Mouse (Mus musculus): Measurements from ENCODE around the gene Nrg3. TPM values are rescaled to one million over a fixed set of nuclear protein-coding genes. Genes with fewer than 3 reads are reported as not detected.
"Not testable (repeated sequence)": the region's sequence is repeated elsewhere in the genome, so short reads cannot be mapped to it uniquely, and the experiment has no call there.

The Nrg3 gene
- total RNA-seq, 1 experiment from 2014 or later, result not detected

DNA sequence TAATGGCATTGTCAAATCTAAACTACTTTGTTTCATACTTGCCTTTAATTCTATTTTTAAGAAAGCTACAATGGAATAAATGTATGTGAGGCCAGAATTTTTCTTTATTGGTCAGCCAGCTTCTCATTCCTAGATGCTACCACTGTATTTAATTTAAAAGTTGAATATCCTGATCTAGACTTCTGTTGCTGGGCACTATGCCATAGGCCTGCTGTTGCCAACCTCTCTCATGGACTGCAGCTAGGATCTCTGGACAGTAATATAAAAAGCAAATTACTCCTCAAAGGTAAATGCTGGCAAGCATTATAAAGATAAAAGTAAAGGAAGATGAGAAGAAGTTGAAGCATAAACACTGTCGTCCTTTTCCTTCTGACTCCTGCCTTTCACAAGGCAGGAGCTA lies 217.5 kb downstream of the Nrg3 start:
- ATAC-seq (replicated peaks; ENCODE audit: low read depth, poor library complexity, severe bottlenecking), result no peak

DNA sequence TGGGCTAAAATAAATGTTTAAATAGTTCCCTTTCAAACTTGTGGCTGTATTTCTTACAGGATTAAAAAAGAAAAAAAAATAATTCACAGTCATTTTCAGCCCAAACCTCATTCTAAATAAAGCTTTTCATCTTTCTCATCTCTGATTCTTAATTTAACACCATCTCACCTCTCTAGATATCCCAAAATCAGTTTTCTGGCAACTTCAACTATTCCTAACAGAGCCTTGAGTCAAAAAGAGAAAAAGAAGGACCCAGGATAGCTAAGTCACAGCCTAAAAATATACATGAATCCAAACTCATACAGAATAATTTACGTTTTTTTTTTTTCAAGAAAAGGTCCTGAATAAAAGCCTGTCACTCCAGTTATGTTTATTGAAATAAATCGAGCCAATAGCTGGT lies 232.6 kb downstream of the Nrg3 start:
- no peak for ATAC-seq (replicated peaks; ENCODE audit: low read depth, poor library complexity, severe bottlenecking)

DNA sequence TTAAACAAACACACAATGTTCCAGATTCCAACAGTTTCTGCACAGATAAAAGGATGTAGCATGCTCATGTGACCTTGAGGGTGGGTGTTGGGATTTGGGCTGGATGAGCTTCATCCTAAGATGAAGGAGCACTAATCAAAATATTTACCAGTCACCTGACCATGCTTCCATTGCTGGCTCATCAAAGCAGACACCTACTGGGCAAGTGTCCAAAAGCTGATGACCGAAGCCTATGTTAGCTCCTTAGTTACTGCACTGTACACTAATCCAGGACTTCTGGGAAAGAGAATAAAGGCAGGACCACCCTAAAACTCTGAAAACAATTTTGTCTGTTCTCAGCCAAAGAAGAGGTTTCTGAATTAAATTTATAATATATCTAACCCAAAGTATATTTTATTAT lies 261.4 kb downstream of the Nrg3 start:
- ATAC-seq (replicated peaks; ENCODE audit: low read depth, poor library complexity, severe bottlenecking), result no peak

DNA sequence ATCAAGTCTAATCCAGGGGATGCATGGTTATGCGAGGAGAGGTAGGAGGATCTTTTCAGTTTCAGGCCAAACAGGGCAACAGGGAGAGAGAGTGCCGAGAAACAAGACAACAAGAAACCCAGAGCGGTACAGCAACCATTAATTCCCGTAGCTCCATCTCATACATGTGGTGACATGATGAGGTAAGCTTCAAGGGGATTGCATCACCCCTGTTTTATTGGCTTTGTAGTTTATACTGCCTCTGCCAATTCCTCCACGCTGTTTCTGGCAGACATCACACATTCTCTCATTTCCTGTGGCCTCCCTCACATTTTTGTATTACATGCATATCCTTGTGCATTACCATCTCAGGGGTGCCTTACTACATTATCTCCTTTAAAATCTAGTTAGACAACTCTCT lies 280.9 kb downstream of the Nrg3 start:
- no peak for ATAC-seq (replicated peaks; ENCODE audit: low read depth, poor library complexity, severe bottlenecking)

DNA sequence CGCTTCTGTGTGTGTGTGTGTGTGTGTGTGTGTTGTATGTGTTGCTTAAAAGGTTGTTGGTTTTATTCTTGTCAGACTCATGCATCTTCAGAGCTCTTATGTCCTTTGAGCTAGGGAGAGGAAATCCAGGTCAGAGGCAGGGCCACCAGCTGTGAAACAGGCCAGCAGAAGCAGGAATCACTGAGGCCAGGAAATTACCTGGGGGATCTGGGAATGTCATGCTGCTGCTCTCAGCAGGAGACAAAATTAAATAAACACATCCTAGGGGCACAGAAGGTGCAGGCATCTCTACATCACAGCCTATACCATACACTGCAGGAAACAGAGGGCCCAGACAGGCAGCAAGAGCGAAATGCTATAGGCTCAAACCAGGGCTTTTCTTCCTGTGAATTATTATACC lies 299.2 kb downstream of the Nrg3 start:
- no peak for ATAC-seq (replicated peaks; ENCODE audit: low read depth, poor library complexity, severe bottlenecking)

DNA sequence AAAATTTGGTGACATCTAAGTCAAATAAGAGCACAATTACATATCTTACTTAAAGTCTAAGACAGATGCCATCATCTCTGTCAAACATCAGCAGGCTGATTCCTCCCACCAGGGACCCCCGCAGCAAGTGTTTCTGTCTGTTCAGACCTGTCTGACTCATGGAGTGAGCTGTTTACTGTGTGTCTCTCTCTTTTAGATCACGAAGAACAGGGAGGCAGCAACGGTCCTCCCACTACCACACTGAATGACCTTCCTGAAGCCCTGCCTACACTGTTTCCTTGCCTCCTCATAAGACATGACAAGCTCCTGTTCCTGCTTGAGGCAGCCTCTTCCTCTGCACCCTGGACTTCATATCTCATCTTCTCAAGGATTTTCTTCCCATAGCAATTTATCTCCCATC lies 312.7 kb downstream of the Nrg3 start:
- ATAC-seq (replicated peaks; ENCODE audit: low read depth, poor library complexity, severe bottlenecking), result no peak

DNA sequence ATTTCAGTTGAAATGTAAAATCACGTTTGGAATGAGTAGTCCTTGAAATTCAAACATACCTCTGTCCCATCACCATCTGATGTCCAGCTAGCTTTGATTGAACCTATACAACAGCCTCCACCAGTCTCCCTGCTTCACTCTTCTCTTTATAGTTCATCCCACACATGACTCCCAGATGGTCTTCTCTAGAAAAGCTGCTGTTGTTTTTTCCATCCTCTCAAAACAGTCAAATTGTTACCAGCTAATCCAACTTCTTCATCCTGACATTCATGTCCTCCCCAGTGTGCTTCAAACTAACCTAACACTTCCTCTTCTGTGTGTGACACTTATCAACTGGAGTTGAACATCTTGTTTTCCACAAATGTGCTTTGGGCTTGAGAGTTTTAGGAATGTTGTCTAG lies 317.4 kb downstream of the Nrg3 start:
- ATAC-seq (replicated peaks; ENCODE audit: low read depth, poor library complexity, severe bottlenecking), result no peak

DNA sequence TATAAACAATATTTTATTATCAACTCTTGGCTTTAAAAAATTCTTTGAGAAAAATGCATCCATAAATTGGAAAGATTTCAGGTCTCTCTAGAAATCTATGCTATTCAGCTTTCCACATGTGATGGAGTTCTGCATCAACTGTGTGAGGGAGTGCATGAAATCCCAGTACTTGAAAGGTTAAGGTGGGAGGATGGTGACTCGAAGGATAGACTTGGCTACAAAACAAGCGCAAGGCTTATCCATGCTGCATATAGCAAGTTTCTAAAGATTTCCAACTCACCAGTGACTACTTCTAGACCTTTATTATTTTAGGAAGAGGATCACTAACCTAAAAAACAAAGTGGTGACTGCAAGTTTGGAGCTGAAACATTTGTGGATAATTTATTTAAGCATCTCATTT lies 343.1 kb downstream of the Nrg3 start:
- ATAC-seq (replicated peaks; ENCODE audit: low read depth, poor library complexity, severe bottlenecking), result no peak

DNA sequence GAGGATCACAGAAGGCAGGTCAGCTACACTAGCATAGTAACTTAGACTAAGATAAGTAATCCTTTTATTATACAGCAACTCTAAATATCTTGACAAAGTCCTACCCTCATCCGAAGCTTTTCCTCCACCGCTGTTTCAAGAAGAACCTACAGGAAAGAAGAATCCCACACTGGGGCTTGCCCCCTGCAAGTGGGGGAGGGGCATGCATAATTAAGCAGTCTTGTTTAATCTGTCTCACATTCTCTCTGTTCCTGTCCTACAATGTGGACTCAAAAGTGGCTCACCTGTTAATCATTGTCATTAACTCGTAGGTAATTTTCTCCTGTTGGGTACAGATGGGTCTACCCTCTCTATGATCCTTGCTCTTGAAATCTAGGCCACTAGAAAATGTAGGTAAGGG lies 354.9 kb downstream of the Nrg3 start:
- ATAC-seq (replicated peaks; ENCODE audit: low read depth, poor library complexity, severe bottlenecking), result no peak

DNA sequence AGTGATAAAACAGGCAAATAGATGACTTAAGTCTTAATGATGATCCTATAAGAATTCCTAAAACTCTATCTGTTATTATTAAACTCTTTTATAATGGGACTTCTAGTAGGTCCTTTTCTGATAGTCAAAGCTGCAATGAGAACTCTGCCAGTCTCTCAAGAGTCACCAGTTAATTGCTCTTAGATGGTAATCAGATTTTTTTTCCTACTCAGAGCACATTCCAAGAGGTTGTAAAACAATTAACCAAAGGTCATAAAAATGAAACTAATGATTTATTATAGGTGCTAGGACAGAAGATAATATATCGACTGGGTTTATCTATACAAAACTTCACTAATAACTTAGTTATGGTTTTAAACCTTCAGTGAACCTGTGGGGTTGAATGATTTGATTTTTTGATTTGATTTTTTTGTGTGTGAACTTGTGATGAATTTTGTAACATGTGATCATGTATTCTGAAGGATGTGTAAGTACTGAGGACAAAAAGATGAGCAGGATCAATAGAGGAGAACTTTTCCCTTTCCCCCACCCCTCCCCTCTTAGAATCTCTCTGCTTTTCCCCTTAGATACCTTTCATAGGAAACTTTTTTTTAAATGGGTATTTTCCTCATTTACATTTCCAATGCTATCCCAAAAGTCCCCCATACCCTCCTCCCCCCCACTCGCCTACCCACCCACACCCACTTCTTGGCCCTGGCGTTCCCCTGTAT lies 356.2 kb downstream of the Nrg3 start:
- not testable (repeated sequence) for ATAC-seq (replicated peaks; ENCODE audit: low read depth, poor library complexity, severe bottlenecking)

DNA sequence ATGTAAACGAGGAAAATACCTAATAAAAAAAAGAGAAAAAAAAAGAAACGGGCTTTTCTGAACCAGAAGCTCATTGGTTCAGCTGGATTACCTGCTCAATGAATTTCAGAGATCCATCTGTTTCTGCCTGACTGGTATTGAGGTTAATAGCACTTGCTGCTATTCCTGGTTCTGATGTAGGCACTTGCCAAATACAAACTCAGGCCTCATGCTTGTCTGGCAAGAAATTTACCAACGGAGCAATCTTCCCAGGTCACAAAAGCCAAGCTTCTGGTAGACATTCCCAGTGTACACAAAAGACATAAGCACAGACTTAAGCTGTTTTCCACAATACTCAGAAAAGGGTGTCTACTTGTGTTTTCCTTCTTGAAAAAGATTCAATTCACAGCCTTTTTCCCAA lies 363.3 kb downstream of the Nrg3 start:
- ATAC-seq (replicated peaks; ENCODE audit: low read depth, poor library complexity, severe bottlenecking), result no peak

DNA sequence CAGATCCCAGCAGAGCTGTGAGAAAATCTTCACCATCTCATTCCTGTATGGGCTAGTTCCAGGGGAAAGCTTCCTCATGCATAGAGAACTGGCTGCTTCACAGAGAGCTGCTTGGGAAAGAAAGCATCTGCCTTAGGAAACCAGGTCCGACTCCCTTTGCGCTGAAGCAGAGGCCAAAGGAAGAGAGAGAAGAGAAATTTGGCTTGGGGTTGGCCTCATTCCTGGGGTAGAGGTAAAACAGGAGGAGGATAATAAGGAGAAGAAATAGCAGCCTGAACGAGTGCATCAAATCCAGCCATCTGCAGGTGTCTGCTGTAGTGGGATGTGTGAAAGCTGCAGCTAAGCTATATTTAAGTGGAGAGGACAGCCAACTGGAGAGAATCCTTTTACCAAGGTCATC lies 366.1 kb downstream of the Nrg3 start:
- no peak for ATAC-seq (replicated peaks; ENCODE audit: low read depth, poor library complexity, severe bottlenecking)

DNA sequence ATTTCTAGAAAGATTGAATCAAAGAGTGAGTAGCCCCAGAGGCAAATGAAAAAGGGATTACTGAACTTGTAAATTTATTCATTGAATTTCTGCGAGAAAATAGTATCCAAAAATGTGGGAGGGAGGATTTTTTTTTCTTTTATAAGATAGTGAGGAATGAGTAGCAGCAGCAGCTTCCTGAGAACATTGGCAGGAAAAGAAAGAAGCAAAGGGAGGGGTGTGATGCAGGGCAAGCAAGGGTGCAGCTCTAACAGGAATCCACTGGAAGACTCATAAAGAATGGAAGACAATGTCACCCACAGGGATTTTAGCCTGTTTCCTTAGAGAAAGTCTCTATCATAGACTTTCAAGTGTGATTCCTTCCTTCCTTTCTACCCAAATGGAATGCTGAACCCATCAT lies 377.7 kb downstream of the Nrg3 start:
- ATAC-seq (replicated peaks; ENCODE audit: low read depth, poor library complexity, severe bottlenecking), result no peak

DNA sequence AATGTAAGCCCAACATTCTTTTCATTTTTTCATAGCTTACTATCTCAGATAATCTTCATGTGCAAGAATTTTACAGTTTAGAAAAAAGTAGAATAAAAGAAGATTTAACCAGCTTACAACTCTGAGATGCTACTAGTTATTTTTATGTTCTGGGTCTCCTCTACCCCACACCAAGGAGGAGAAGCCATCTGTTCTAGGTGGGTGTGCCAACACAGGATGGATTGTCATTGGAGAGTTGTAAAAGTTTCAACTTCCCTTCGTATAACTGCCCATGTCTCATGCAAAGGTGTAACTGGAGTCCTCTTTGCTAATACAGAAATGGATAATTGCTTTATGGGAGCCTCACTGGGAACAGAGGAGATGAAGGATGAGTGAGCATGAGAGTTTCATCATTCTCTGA lies 393.4 kb downstream of the Nrg3 start:
- no peak for ATAC-seq (replicated peaks; ENCODE audit: low read depth, poor library complexity, severe bottlenecking)

DNA sequence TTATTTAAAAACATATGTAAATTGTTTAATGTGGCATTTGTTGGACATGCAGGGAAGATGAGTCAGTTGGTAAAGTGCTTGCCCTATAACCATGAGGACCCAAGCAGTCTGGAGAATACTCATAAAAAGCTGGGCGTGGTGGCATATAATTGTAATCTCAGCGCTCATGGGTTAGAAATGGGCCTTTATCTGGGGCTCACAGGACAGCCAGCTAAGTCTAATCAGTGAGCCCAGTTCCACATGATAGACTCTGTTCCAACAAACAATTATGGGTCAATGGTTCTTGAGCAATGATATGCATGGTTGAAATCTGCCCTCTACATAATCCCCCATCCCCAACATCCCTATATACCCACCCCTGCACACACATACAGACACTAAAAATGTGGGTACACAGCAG lies 421.3 kb downstream of the Nrg3 start:
- ATAC-seq (replicated peaks; ENCODE audit: low read depth, poor library complexity, severe bottlenecking), result no peak

DNA sequence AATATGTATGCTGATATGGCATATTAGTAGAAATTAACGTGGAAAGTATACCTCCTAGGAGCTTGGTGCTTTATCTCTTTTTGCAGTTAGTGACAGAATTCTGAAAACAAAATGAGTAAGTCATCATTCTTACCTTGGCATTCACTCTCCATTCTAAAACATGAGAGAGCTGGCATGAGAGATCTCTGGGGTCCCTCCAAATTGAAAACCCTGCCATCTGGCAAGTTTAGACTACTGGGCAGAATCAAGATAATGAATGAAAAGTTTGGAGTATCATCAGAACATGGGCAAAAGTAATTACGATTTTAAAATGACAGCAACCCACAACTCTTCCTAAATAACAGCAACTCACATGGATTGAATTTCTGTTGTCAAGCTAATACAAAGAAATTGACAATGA lies 423.9 kb downstream of the Nrg3 start:
- ATAC-seq (replicated peaks; ENCODE audit: low read depth, poor library complexity, severe bottlenecking), result no peak

DNA sequence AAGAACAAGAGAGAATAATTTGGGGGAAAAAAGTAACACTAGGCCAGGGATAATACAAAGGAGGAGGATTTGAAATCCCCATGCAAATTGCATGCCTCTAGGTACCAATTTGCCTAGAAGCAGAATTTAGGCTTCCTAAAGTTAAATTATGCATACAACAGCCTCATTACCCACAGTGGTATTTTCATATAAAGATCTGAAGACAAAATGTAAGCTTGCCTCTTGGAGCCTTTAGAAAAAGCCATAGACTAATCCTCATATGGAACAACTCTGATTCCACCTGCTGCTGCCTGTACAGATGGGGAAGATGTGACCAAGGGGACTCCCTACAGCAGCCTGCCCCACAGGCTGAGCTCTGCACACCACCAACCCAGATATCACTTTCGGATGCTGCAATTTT lies 428.6 kb downstream of the Nrg3 start:
- no peak for ATAC-seq (replicated peaks; ENCODE audit: low read depth, poor library complexity, severe bottlenecking)

DNA sequence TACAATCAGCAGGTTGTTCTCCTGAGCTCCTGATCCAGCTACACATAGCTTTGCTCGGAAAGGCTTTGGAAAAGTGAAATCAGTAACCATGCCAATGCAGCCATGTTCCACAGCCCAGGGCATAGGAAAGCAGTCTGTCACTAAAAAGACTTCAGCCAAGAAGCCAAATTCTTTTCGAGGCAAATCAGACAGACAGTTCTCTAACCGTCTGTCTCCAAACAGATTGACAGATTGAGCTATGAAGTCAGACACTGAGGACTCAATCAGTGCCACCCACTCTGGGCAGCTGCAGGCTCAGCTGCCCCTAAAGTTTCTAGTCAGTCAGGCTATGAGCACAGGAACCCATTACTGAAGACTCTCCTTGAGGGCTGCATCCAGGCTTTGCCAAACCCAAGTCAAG lies 429.1 kb downstream of the Nrg3 start:
- ATAC-seq (replicated peaks; ENCODE audit: low read depth, poor library complexity, severe bottlenecking), result no peak

DNA sequence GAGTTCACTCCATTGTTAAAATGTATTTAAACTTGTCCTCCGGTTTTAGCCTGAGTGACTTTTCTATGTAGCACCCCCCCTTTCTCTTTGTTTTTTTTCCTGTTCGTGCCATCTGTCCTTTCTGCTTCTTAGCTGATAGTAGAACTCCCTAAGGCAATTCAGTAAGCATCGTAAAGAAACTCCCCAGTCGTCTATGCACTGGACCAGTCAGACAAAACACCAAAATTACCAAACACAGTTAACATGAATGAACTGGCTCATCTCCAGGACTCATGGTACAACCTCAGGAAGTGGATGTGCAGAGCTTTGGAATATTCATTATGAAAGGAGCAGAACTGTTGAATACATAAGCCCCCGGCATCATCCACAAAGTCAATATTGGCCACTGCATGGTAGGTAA lies 429.5 kb downstream of the Nrg3 start:
- ATAC-seq (replicated peaks; ENCODE audit: low read depth, poor library complexity, severe bottlenecking), result no peak

DNA sequence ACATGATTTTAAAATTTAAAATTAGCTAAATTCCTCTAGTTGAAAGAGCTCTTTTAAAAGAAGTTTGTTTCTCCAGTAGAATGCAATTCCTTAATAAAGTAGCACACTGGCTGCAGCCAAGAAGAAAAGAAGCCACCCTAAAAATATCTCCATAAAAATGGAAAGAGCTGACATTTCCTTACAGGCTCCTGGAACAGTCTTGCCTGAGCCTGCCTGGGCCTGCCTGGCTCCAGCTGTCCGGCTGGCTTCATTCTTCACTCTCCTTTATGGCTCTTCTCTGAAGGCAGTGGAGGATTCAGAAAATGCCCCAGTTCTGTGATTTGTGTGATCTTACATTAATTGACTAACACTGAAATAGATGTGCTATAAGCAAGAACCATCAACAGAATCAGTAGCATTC lies 433.8 kb downstream of the Nrg3 start:
- no peak for ATAC-seq (replicated peaks; ENCODE audit: low read depth, poor library complexity, severe bottlenecking)

DNA sequence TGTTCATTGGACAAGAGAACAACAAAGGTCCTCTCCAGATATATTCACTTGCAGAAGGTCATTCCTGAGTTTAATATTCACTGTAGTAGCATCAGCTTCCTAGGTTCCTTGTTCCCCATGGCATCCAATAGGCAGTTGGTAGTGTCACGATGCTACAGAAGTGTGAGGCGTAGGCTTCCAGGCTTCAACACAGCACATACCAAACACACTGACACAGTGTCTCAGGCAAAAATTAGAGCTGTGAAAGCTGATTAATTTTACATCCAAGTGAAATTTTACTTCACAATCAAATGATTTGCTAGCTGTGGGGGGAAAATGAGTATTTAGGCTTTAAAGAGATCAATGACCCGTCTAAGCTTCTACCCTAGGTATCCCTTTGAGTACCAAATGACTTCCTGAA lies 438.4 kb downstream of the Nrg3 start:
- no peak for ATAC-seq (replicated peaks; ENCODE audit: low read depth, poor library complexity, severe bottlenecking)

DNA sequence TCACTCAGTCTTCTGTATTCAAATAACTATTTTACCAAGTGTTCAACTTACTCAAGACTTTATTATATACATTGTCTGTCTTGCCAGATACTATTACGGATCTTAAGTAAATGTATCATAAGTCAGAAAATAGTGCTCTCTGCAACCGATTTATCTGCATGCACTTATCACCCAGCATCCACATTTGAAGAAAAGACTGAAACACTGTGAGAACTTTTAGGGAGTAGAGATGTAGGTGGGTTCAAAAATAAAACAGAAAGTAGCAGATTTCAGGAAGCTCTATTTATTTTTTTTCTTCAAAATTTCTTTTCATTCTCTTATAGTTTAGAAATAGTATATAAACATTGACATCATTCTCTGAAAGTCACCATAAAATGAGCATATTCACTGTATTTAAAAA lies 449.8 kb downstream of the Nrg3 start:
- no peak for ATAC-seq (replicated peaks; ENCODE audit: low read depth, poor library complexity, severe bottlenecking)

DNA sequence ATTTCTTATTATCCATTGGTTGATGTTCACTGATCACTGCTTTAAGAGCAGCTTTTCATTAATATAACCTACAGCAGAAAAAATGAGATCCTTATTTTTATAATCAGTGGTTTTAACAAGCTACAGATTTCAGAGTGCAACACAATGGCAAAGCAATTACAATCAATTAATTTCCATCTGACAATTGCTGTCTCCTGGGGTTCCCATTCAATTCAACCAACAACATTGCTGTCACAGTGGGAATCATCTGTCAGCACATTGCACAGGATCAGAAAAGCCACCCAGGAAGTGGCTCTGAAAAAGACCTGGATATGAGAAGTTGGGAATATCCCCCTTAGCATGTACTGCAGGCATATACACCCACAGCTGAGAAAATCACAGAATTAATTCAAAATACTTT lies 458.8 kb downstream of the Nrg3 start:
- ATAC-seq (replicated peaks; ENCODE audit: low read depth, poor library complexity, severe bottlenecking), result no peak
